Mouse (Mus musculus) testis, adult 2 months (tissue): ENCODE data around the gene Nsun2.

Source experiments
- CTCF ChIP-seq: fragments of 200-500 bp; IDR thresholded peaks from 2 replicates; pipeline ENCODE4 v1.5.1; 2012; ENCODE audit warnings: low read depth, mild to moderate bottlenecking, inconsistent platforms, low read length, moderate library complexity; ENCODE audit not compliant: control insufficient read depth, insufficient read depth, insufficient replicate concordance
- POLR2A ChIP-seq: fragments of 200-500 bp; IDR thresholded peaks from 2 replicates; pipeline ENCODE4 v1.6.1; 2012; ENCODE audit warnings: low read depth, mild to moderate bottlenecking, inconsistent platforms, low read length, moderate library complexity; ENCODE audit not compliant: control insufficient read depth

GRCm38 (mm10) chr13:69601321-69601720 is 67.8 kb downstream of the Nsun2 start:
- no peak for TF ChIP-seq CTCF
- no peak for TF ChIP-seq POLR2A
